Mouse (Mus musculus) bone marrow macrophage, adult 2 months (primary cell): ENCODE results near the gene Clec4d.

Experiments
- CTCF ChIP-seq: IDR thresholded peaks from 2 replicates; pipeline ENCODE4 v1.5.1; 2012; ENCODE audit warnings: low read depth, mild to moderate bottlenecking, low read length, moderate library complexity
- POLR2A ChIP-seq: IDR thresholded peaks from 2 replicates; pipeline ENCODE4 v1.6.1; 2012; ENCODE audit warnings: mild to moderate bottlenecking, low read depth, low read length, borderline replicate concordance

DNA sequence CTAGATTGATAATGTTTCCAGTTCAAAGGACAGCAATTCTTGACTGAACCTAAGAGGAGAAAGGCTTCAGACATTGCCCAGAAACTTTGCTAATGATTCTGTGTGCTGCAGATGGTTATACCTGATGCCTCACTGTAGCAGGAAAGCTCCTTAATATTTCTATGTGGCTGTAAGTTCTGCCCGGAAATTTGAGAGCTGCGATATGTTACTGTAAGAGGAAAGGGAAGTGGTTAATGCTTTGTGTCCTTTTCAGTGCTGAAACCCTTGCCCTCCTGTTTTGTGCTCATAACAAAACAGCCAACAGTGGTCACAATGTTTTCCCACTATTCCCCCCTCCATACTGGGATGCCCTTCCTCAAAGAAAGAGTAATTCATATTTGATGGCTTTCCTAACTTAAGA, 24.4 kb downstream of the Clec4d start:
- TF ChIP-seq CTCF = no peak
- no peak for TF ChIP-seq POLR2A
